Mouse (Mus musculus): ENCODE data around the gene Prtn3.

The Prtn3 gene

GRCm38 (mm10) chr10:79927324-79928029, 53.2 kb downstream of the Prtn3 start:
- under 1% methylated on average over 54 of the region's 54 CpGs for WGBS

DNA sequence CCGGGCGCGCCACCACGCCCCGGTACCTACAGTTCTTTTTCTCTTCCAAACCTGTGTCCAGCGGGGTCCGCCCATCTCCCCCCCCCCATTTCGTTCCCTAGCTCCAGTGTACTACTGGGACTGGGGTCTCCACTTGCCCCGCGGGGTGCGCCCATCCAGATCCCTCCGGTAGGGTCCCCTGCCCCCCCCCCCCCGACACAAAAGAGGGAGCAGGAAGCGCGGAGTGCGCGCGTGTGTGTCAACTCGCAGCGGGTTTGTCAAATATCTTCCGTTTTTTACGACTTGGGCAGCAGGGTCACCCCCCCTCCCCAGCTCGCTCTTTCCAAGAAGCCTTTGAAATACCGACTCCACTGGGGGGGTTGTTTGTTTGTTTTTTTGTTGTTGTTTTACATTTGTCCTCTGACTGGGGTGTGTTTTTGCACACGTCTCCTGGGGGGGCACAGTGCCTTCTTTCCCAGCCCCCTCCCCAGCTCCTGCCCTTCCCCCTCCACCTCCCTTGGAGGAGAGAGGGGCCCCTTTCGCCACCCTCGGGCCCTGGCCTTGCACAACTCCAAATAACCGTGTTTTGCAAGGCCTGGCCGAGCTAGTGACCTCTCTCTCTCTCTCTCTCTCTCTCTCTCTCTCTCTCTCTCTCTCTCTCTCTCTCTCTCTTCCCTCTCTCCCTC, 53.9 kb downstream of the Prtn3 start:
- 3% methylated on average over 29 of the region's 29 CpGs for WGBS

DNA sequence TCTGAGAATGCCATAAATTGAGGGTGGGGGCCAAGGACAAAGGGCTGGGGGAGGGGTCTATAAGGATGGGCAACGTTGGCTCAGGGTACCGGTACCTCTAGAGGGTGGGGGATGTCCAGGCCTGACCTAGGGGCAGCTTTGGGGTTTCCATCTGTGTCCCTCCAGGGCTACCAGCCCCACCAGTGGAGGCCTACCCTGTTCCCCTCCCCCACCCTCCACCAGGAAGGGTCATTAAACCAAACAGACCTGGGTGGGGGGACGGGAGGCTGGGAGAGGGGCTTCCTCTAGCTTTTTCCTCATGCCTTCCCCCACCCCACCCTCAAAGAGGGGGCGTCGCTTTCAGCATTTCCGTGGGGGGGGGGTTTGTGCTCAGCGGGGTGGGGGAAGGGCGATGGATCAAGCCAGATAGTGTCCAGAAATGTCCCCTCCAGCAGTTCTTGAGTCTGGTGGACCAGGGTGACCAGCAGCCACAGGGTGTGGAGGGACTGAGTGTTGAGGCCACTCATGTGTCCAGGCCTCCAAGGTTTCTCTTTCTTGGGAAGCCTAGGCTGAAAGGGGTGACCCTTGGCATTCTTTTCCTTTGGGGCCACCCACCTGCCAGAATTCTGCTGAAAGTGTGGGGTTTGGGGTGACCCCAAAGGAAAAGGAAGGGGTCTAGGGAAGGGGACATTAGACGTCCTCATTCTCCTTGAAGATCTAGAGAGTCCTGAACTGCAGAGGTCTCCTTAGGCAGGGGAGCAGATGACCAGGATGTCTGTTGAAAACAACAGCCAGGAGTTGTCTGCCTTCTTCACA, 54.8 kb downstream of the Prtn3 start:
- WGBS = 41% methylated on average over 9 of the region's 9 CpGs

- WGBS = 88% methylated on average over 18 of the region's 18 CpGs
Measured at GRCm38 (mm10) chr10:79929967-79930825, 55.9 kb downstream of the Prtn3 start.

GRCm38 (mm10) chr10:79930826-79931186, 56.5 kb downstream of the Prtn3 start:
- 88% methylated on average over 16 of the region's 16 CpGs for WGBS

GRCm38 (mm10) chr10:79931797-79932196, 57.5 kb downstream of the Prtn3 start:
- WGBS = 85% methylated on average over 9 of the region's 9 CpGs

DNA sequence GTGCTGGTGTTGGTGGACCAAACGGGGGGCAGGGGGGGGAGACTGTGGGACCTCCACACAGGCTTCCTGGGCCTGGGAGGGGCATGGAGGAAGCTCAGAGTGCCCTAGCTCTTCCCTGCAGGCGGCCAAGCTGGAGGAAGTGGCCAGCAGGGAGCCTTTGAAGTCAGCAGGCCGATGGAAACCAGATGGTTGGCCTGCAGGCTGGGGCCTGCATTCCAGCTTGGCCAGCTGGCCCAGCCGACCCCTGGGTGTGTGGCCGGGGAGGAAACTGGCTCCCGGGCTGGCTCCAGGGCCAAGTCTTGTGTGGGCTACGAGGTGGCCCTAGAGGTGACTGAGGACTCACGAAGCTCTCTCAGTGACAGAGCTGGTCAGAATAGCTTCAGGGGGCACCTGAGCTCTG, 58.5 kb downstream of the Prtn3 start:
- WGBS = 49% methylated on average over 8 of the region's 8 CpGs

Data from cerebral cortex, adult 2 months (tissue).